Mouse (Mus musculus): ENCODE data around the gene Rara. TPM values are rescaled to one million over a fixed set of nuclear protein-coding genes. Genes with fewer than 3 reads are reported as not detected.

The Rara gene
- polyA plus RNA-seq, 1 experiment: 26.9 TPM

GRCm38 (mm10) chr11:98917428-98918005 is 10.1 kb upstream of the Rara start:
- TF ChIP-seq GATA1 (IDR thresholded peaks at IDR 0.05; ENCODE audit: low read length): no peak

DNA sequence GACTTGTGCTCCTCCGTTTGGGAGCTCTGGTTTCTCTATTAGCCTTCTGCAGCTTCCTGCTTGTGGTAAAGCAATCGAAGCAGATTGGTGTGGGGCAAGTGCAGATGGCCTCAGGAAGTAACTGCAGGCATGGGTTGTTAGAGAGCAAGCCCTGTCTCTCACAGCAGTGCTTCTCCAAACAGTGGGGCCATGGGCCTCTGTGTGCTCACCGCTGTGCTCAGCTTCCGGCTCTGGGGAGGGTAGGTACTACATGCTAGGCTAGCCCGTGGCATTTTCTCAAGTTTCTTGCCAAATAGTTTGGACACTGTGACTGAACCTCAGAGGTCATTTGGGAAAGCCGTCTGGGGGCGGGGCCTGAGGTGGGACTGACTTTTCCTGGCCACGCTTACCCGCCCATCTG is 9.4 kb upstream of the Rara start:
- TF ChIP-seq GATA1 (IDR thresholded peaks at IDR 0.05; ENCODE audit: low read length): no peak

- no peak for TF ChIP-seq GATA1 (IDR thresholded peaks at IDR 0.05; ENCODE audit: low read length)
Measured at GRCm38 (mm10) chr11:98919009-98919408, 8.6 kb upstream of the Rara start.

GRCm38 (mm10) chr11:98924633-98925175 is 2.9 kb upstream of the Rara start:
- TF ChIP-seq GATA1 (IDR thresholded peaks at IDR 0.05; ENCODE audit: low read length): no peak

- TF ChIP-seq GATA1 (IDR thresholded peaks at IDR 0.05; ENCODE audit: low read length): peak; percentile 21
Measured at GRCm38 (mm10) chr11:98925265-98925721, 2.3 kb upstream of the Rara start.

GRCm38 (mm10) chr11:98925868-98926311 is 1.7 kb upstream of the Rara start:
- TF ChIP-seq GATA1 (IDR thresholded peaks at IDR 0.05; ENCODE audit: low read length): no peak

- TF ChIP-seq GATA1 (IDR thresholded peaks at IDR 0.05; ENCODE audit: low read length): no peak
Measured at GRCm38 (mm10) chr11:98926553-98926952, 1.1 kb upstream of the Rara start.

DNA sequence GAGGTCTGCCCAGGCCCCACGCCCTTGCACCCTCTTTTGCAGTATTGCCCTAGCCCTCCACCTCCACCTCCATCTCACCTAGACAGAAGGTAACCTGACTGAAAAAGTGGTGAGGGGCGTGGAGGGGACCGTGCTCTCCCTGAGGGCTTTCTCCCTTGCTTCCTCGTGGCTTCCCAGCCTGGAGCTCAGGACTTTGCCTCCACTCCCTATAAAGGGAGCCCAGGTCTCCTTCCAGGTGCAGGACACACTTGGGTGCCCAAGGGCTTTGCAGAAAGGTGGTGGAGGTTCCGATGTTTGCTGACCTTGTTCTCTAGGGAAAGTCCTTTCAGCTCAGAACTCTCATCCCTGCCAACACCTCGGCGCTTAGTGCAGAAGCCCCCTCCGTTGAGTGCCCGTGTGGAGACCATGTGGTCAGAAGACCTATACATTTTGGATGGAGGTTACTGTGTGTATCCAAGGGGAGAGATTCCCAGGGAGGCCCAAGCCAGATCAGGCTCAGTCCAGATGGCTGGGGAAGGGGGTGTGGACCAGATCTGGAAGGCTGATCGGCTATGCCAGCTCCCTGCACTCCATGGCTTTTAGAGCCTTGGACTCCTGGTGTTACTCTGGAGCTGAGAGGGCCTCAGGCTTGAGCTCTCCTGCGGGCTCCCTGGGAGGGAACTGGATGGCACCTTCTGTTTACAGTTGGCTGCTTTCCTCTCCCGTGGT is 722 bp downstream of the Rara start:
- no peak for TF ChIP-seq GATA1 (IDR thresholded peaks at IDR 0.05; ENCODE audit: low read length)

- TF ChIP-seq GATA1 (IDR thresholded peaks at IDR 0.05; ENCODE audit: low read length): no peak
Measured at GRCm38 (mm10) chr11:98929503-98929902, 1.9 kb downstream of the Rara start.

GRCm38 (mm10) chr11:98930127-98930601 is 2.5 kb downstream of the Rara start:
- no peak for TF ChIP-seq GATA1 (IDR thresholded peaks at IDR 0.05; ENCODE audit: low read length)

- no peak for TF ChIP-seq GATA1 (IDR thresholded peaks at IDR 0.05; ENCODE audit: low read length)
Measured at GRCm38 (mm10) chr11:98930773-98931512, 3.3 kb downstream of the Rara start.

GRCm38 (mm10) chr11:98931513-98932292 is 4.1 kb downstream of the Rara start:
- no peak for TF ChIP-seq GATA1 (IDR thresholded peaks at IDR 0.05; ENCODE audit: low read length)

DNA sequence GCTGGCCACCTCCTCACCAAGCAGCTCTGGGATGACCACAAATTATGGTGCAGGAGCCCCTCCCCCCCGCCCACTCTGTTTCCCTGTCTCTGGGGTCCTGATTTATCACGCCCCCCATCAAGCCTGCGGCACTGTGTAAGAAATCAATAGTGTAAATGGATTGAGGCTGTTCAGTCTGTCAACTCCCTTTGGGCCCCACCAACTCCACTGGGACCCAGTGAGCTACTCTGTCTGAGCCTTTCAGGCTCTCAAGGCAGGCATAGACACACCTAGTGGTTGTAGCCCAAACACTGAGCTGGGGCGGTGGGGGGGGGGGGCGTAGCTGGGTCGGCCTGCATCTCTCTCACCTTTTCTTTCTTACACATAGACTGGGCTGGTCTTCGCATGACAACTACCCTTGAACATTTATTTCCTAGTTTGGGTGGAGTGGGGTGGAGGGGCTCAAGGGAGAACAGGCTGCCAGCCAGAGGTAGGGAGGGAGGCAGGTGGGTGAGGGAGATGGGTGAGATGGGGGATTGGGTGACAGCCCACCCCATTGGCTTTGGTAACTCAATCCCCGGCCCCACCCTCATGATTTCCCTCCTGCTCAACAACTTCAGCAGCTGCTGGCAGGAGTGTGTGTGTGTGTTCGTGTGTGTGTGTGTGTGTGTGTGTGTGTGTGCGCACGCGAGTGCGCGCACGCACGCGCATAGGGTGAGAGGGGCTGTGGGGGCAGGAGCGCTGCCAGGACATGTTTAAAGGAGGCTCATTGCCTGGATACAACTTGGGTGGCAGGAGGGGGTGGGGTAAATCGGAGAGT is 4.9 kb downstream of the Rara start:
- no peak for TF ChIP-seq GATA1 (IDR thresholded peaks at IDR 0.05; ENCODE audit: low read length)

GRCm38 (mm10) chr11:98933151-98933550 is 5.5 kb downstream of the Rara start:
- TF ChIP-seq GATA1 (IDR thresholded peaks at IDR 0.05; ENCODE audit: low read length): no peak

All from G1E-ER4 (cell line).